Mouse (Mus musculus): ENCODE data around the gene Ckap4.

DNA sequence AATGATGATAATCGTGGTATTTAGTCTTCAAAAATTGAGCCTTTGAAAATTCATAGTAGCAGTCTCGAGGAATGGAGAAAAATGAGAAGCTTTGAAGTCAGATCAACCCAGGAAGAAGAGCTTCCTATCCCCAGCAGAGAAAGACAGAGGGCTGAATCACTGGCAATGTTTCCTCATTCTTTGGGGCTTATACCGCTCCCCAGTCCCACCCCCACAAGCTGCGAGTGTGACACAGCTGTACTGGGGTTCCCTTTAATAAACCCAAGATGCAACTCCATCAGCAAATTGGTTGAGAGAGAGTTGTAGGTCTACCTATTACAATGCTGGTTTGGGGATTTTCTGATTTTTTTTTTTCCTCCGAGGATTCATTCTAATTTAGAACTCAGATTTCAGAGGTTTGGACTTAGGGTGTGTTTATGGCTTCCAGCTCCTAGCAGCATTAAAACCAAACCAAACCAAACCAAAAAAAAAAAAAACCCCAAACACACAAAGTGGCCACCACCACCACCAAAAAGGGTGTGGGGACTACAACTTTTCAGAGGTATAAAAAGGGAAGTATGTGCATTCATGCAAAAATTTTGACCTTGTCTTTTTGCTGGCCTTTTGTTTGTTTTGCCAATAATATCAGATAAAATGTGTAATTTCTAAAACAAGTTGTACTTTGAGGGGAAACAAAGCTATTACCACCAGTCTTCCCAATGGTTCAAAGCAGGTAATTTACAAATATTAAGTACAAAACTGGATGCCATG, 40.0 kb upstream of the Ckap4 start:
- TF ChIP-seq CTCF (IDR thresholded peaks at IDR 0.05; ENCODE audit: low read depth, low read length) (no peak), POLR2A (IDR thresholded peaks at IDR 0.05; ENCODE audit: borderline replicate concordance, low read depth, low read length) (no peak)
